Mouse (Mus musculus) layer of hippocampus, adult 2 months (tissue): Measurements from ENCODE around the gene Olfr963. TPM values are rescaled to one million over a fixed set of nuclear protein-coding genes. Genes with fewer than 3 reads are reported as not detected.

Experiments
- DNase-seq, 2 experiments: peaks; one replicate each; pipeline ENCODE4 v3.0.0; 2022; ENCODE audit warnings: low spot score in 2 of 2
- H3K27ac ChIP-seq: fragments of 200-600 bp; 2 replicates; pipeline ENCODE4 v1.8.1; 2022
- H3K4me3 ChIP-seq: fragments of 200-600 bp; 2 replicates; pipeline ENCODE4 v1.8.1; 2022; ENCODE audit warnings: mild to moderate bottlenecking
- CTCF ChIP-seq: fragments of 200-600 bp; conservative IDR thresholded peaks from 2 replicates; pipeline ENCODE4 v1.8.1; 2022; ENCODE audit warnings: antibody characterized with exemption, mild to moderate bottlenecking, moderate library complexity
- total RNA-seq, 2 experiments: library from RNA; stranded (reverse); gene quantifications; 2 replicates each; pipeline ENCODE4 v1.2.3; 2021

Gene Olfr963
- total RNA-seq, 2 experiments from 2014 or later, result not detected

GRCm38 (mm10) chr9:39707017-39707416 lies 40.0 kb downstream of the Olfr963 start, which contains the start of gene Olfr149:
TSS of gene Olfr149 (minus strand) at chr9:39707117.
- no peak within 1 kb of the TSS for H3K27ac ChIP-seq
- no peak for DNase-seq
- no peak for TF ChIP-seq CTCF
- H3K4me3 ChIP-seq, result no peak within 1 kb of the TSS

GRCm38 (mm10) chr9:39708958-39709357 lies 42.0 kb downstream of the Olfr963 start:
- TF ChIP-seq CTCF, result no peak
- H3K4me3 ChIP-seq, result no peak overlapping the region
- DNase-seq, result no peak
- no peak overlapping the region for H3K27ac ChIP-seq

- Histone ChIP-seq H3K4me3 (no peak within 1 kb of the TSS), H3K27ac (no peak within 1 kb of the TSS)
- TF ChIP-seq CTCF, result no peak
- no peak for DNase-seq
These were observed 44.0 kb downstream of the Olfr963 start, which contains the start of gene Olfr965 for GRCm38 (mm10) chr9:39711053-39711452. TSS of gene Olfr965 (plus strand) at chr9:39711353.

Other genes with a start within 250 kb of the Olfr963 start
- not detected for gene Olfr952, start 240.1 kb upstream of the Olfr963 start, total RNA-seq
- gene Olfr954, start 210.5 kb upstream of the Olfr963 start, total RNA-seq, result not detected
- gene Olfr955, start 195.3 kb upstream of the Olfr963 start, total RNA-seq, result not detected
- gene Olfr44, start 173.2 kb upstream of the Olfr963 start, total RNA-seq, result not detected
- not detected for gene Olfr957, start 151.4 kb upstream of the Olfr963 start, total RNA-seq
- not detected for gene Olfr958, start 113.2 kb upstream of the Olfr963 start, total RNA-seq
- gene Olfr959, start 91.6 kb upstream of the Olfr963 start, total RNA-seq, result not detected
- gene AW551984, start 62.8 kb upstream of the Olfr963 start, total RNA-seq, result 1 to 10 TPM; 3.3 to 4.1 TPM
- not detected for gene Olfr148, start 56.5 kb upstream of the Olfr963 start, total RNA-seq
- not detected for gene Olfr960, start 45.8 kb upstream of the Olfr963 start, total RNA-seq
- not detected for gene Olfr961, start 22.1 kb upstream of the Olfr963 start, total RNA-seq
- not detected for gene Olfr149, start 39.9 kb downstream of the Olfr963 start, total RNA-seq
- not detected for gene Olfr965, start 44.1 kb downstream of the Olfr963 start, total RNA-seq
- not detected for gene Olfr150, start 63.8 kb downstream of the Olfr963 start, total RNA-seq
- gene Olfr967, start 79.0 kb downstream of the Olfr963 start, total RNA-seq, result under 1 TPM in 1 of 2 experiments, not detected in 1; 0.41 TPM
- gene Olfr968, start 116.0 kb downstream of the Olfr963 start, total RNA-seq, result not detected
- not detected for gene Olfr969, start 123.7 kb downstream of the Olfr963 start, total RNA-seq
- gene Olfr970, start 141.7 kb downstream of the Olfr963 start, total RNA-seq, result not detected
- not detected for gene Olfr971, start 169.7 kb downstream of the Olfr963 start, total RNA-seq
- gene Olfr972, start 199.2 kb downstream of the Olfr963 start, total RNA-seq, result not detected
- not detected for gene Olfr229, start 240.1 kb downstream of the Olfr963 start, total RNA-seq